Mouse (Mus musculus) spleen, postnatal 10 days (tissue): ENCODE measurements at regions not wholly inside any gene's neighbourhood (a gene's known extent, or its start where the extent isn't known, plus 50 kb on each side); places are given as distances from the start of the nearest gene placed in this dataset.

ENCODE experiments used
- DNase-seq, 2 experiments: peaks; one replicate each; pipeline ENCODE4 v3.0.0; 2021 to 2022; ENCODE audit warnings: low spot score in 2 of 2

DNA sequence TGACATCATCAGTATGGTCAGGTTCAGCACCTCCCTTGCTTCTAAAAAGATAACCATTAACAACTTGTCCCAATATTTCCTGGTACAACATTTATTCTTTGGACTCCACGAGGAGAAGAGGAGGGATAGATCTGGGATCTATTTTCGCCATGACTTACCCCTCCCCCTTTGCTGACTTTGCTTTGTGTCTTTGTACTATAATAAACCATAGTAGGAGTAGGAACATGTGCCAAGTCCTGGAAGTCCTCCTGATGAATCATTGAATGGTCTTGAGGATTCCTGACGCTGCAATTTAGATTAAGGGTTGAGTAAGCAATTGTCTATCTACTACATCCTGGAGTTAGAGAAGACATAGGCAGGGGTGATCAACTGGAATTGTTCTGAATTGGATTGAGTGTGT, 71.2 kb downstream of the Rbm11 start:
- no peak for DNase-seq

DNA sequence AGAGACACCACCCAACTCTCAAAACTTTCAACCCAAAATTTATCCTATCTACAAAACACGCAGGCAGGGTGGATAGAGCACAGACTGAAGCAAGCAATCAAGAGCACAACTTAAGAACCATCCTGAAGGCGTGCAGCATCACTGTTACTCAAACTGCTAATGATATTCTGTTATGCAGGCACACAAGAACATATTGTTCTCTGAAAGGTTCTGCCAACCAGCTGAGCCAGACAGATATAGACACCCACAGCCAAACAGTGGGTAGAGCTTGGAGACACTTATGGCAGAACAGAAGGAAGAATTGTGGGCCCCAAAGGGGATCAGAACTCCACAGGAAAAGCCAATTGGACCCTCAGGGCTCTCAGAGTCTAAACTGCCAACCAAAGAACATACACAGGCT, 74.9 kb downstream of the Rbm11 start:
- no peak for DNase-seq

GRCm38 (mm10) chr16:75672112-75672511, 79.5 kb downstream of the Rbm11 start:
- no peak for DNase-seq

GRCm38 (mm10) chr16:75675871-75676270, 83.2 kb downstream of the Rbm11 start:
- DNase-seq = peak in 1 of 2 experiments; percentile 31

DNA sequence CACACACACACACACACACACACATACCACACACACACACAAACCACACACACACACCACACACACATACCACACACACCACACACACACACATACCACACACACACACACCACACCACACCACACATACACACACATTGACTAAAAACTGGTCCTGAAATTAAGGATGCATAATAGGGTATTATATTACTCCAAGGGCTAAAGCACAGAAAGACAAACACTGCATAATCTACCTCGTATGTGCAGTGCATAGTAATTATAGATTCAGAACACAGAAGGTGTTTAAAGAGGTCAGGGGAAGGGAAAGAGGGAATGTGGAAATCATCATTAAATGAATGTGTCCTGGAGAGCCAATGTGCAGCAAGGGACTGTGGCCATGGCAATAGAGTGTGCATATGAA, 84.5 kb downstream of the Rbm11 start:
- DNase-seq = no peak
